Mouse (Mus musculus) embryonic fibroblast, embryonic 13.5 days (primary cell): ENCODE results near the gene Snx25. TPM values are rescaled to one million over a fixed set of nuclear protein-coding genes. Genes with fewer than 3 reads are reported as not detected.

Experiments used
- H3K27ac ChIP-seq: 2 replicates; pipeline ENCODE4 v1.5.1; 2012; ENCODE audit warnings: low read length, control low read depth, inconsistent platforms; ENCODE audit not compliant: insufficient read depth
- H3K4me1 ChIP-seq: 2 replicates; pipeline ENCODE4 v1.6.1; 2011; ENCODE audit warnings: low read length; ENCODE audit not compliant: control insufficient read depth, insufficient read depth
- H3K4me3 ChIP-seq: 2 replicates; pipeline ENCODE4 v1.5.1; 2011; ENCODE audit warnings: mild to moderate bottlenecking, control low read depth, low read length; ENCODE audit not compliant: insufficient read depth
- CTCF ChIP-seq: IDR thresholded peaks from 2 replicates; pipeline ENCODE4 v1.5.1; 2011; ENCODE audit warnings: mild to moderate bottlenecking, control low read depth, low read length, moderate library complexity, borderline replicate concordance; ENCODE audit not compliant: insufficient read depth
- POLR2A ChIP-seq: IDR thresholded peaks from 2 replicates; pipeline ENCODE4 v1.6.1; 2011; ENCODE audit warnings: low read depth, mild to moderate bottlenecking, control low read depth, low read length, moderate library complexity
- polyA plus RNA-seq: library from polyadenylated mRNA; stranded (reverse); fragments of >200 nt; gene quantifications from 2 replicates; pipeline ENCODE4 v1.2.4, GENCODE M21; 2011; ENCODE audit warnings: low read depth; ENCODE audit not compliant: missing spikeins, insufficient read length

Gene Snx25
- polyA plus RNA-seq, 1 experiment: 20.2 TPM

DNA sequence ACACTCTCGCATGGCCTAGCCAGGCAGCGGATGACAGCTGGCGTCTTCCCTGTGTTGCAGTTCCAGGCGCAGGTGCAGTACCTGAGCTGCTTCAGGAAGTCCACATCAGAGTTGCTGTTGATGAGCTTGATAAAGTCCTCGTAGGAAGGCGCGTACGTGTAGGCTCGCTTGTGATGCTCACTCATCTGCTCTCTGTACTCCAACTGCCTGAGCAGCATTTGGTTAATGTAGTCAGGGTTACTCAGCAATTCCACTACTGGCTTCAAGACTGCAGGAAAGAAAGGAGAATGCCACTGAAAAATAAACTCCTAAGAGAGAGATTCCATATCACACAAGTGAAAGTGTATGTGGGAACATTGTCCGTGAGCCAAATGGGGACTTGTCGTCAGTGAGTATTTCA is 48.5 kb downstream of the Snx25 start:
- no peak for TF ChIP-seq POLR2A
- no peak for TF ChIP-seq CTCF
- peaks cover 2% of the 10 kb centered on the region; the same call in 1 of the 2 replicates for H3K4me1 ChIP-seq
- no peak overlapping the region for H3K4me3 ChIP-seq
- no peak overlapping the region for H3K27ac ChIP-seq

GRCm38 (mm10) chr8:46092667-46093360 is 59.1 kb downstream of the Snx25 start:
- Histone ChIP-seq H3K4me1 (no peaks in the 10 kb centered on the region), H3K4me3 (no peak overlapping the region), H3K27ac (no peak overlapping the region)
- TF ChIP-seq CTCF: no peak
- no peak for TF ChIP-seq POLR2A

DNA sequence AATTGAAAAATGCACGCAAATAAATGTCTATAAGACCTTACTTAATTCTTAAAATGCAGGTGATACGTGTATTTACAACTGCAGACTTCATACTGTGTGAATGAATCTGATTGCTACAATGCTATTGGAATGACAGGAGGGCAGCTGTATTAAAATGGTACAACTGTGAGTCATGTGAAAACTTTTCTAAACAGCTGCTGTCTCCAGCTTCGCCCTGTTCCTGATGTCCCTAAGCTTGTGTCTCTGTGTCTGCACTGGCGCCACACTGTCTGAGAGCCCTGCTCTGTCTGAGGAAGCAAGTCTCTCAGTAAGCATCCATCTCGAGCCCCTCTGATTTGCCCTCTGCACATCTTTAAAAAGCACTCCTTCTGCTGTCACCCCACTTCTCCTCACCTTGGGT is 68.8 kb downstream of the Snx25 start:
- peaks cover 19% of the 10 kb centered on the region for H3K4me1 ChIP-seq
- H3K4me3 ChIP-seq: no peak overlapping the region
- TF ChIP-seq CTCF: no peak
- no peak for TF ChIP-seq POLR2A
- no peak overlapping the region for H3K27ac ChIP-seq

DNA sequence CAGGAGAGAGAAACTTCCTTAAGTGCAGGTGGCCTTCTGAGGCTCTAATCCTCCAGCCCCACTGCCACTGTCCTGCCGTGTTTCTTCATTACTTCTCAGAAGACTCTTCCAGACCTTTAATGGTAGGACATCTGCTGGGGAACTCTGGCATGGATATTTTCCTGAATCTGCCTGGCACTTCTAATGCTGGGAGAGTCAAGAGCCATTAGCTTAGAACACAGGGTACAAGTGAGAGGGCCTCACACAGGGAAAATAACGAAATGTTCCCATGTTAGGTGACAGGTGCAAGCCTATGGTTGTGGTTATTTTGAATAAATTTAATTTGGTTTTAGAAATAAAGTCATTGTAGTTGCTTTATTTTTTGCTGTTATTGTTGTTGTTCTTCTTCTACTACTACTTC is 70.9 kb downstream of the Snx25 start:
- Histone ChIP-seq H3K4me3 (no peak overlapping the region), H3K27ac (no peak overlapping the region), H3K4me1 (peaks cover 16% of the 10 kb centered on the region)
- TF ChIP-seq POLR2A: no peak
- no peak for TF ChIP-seq CTCF

GRCm38 (mm10) chr8:46078866-46079265 is 73.1 kb downstream of the Snx25 start:
- TF ChIP-seq CTCF (no peak), POLR2A (no peak)

DNA sequence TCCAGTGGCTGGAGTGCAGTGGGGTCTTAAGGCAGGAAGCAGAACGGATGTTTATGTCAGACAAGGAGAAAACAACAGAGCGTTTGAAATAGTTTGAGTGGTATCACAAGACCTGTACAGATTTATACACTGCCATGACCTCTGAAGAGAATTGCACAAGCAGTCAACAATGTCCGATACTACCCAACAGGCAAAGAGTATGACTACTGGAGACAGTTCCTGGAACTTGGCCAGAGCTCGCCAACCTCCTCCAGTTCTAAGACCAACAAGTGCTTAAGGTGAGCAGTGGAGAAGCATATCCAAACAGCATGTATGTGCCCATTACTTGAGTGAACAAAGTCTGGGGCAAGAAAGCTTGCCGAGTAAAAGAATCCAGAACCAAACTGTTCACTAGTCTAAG is 76.7 kb downstream of the Snx25 start:
- Histone ChIP-seq H3K27ac (no peak overlapping the region), H3K4me3 (no peak overlapping the region), H3K4me1 (no peaks in the 10 kb centered on the region)
- TF ChIP-seq CTCF (no peak), POLR2A (no peak)

More at GRCm38 (mm10) chr8:46078866-46079265, 73.1 kb downstream of the Snx25 start:
- Histone ChIP-seq H3K4me3 (no peak overlapping the region), H3K4me1 (peaks cover 11% of the 10 kb centered on the region), H3K27ac (no peak overlapping the region)

GRCm38 (mm10) chr8:46073540-46074140 is 78.3 kb downstream of the Snx25 start:
- Histone ChIP-seq H3K4me3 (no peak overlapping the region), H3K27ac (no peak overlapping the region), H3K4me1 (no peaks in the 10 kb centered on the region)
- no peak for TF ChIP-seq POLR2A
- TF ChIP-seq CTCF: no peak

GRCm38 (mm10) chr8:46072798-46073197 is 79.2 kb downstream of the Snx25 start:
- Histone ChIP-seq H3K4me1 (no peaks in the 10 kb centered on the region), H3K4me3 (no peak overlapping the region), H3K27ac (no peak overlapping the region)
- TF ChIP-seq CTCF: no peak
- TF ChIP-seq POLR2A: no peak

DNA sequence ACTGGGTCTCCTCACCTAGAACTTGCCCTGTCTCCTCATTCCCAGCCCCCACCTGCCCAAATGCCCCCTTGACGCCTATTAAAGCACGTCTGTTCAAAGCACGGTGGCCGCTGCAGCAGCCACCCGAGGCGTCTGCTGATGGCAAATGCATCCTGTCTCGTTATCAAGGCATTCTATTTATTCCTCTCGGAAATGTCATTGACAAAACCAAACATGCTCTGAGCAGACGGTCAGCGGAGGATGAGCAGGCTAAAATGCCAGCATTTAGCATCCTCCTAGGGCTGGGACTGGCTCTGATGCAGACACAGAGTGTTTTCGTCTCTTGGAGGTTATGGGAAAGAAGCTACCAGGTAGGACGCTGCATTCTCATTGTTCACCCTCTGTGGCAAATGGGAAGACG is 111.7 kb downstream of the Snx25 start:
- H3K27ac ChIP-seq: no peak overlapping the region
- TF ChIP-seq CTCF (no peak), POLR2A (no peak)

DNA sequence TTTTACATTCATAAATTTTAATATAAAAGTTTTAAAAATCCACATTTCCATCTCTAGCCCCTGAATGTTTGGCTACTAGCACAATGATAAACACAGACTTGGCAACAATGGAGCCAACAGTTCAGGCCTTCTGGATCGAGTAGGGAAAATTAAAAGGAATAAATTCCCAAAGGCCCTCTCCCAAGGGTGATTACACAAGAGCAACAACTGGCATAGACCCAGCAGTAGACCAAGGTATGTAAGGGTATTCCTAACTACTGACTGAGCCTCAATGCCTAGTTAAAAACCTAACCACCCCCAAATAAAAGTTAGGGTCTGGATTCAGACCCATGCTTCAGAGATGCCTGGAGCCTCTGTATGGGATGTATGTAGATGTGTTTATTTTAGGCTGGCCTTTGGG is 112.3 kb downstream of the Snx25 start:
- H3K27ac ChIP-seq: no peak overlapping the region
- TF ChIP-seq CTCF (no peak), POLR2A (no peak)
- no peak overlapping the region for H3K4me3 ChIP-seq
- no peaks in the 10 kb centered on the region for H3K4me1 ChIP-seq

More for the DNA sequence above, 111.7 kb downstream of the Snx25 start:
- Histone ChIP-seq H3K4me1 (no peaks in the 10 kb centered on the region), H3K4me3 (no peak overlapping the region)
